Mouse (Mus musculus): Measurements from ENCODE around the gene Tomm20. TPM values are rescaled to one million over a fixed set of nuclear protein-coding genes. Genes with fewer than 3 reads are reported as not detected.
"Not testable (repeated sequence)": the region's sequence is repeated elsewhere in the genome, so short reads cannot be mapped to it uniquely, and the experiment has no call there.

The Tomm20 gene
- total RNA-seq (2021): 100 to 1,000 TPM; 186 to 201 TPM

GRCm38 (mm10) chr8:126945730-126946163 lies at the start of gene Tomm20:
Tomm20 (minus strand) TSS chr8:126945844.
- intact Hi-C loops (cut with DNase I): loop anchor here (2.0 kb wide), 1 partner anchor 25 kb away; the partner anchor contains the start of gene Rbm34
- DNase-seq (ENCODE audit: low spot score in 2 of 2): peak; percentile 97 to 99

- intact Hi-C loops (cut with DNase I): no loop called here
- DNase-seq (ENCODE audit: low spot score in 2 of 2): no peak
Observed at GRCm38 (mm10) chr8:126994506-126994905, 48.9 kb upstream of the Tomm20 start.

DNA sequence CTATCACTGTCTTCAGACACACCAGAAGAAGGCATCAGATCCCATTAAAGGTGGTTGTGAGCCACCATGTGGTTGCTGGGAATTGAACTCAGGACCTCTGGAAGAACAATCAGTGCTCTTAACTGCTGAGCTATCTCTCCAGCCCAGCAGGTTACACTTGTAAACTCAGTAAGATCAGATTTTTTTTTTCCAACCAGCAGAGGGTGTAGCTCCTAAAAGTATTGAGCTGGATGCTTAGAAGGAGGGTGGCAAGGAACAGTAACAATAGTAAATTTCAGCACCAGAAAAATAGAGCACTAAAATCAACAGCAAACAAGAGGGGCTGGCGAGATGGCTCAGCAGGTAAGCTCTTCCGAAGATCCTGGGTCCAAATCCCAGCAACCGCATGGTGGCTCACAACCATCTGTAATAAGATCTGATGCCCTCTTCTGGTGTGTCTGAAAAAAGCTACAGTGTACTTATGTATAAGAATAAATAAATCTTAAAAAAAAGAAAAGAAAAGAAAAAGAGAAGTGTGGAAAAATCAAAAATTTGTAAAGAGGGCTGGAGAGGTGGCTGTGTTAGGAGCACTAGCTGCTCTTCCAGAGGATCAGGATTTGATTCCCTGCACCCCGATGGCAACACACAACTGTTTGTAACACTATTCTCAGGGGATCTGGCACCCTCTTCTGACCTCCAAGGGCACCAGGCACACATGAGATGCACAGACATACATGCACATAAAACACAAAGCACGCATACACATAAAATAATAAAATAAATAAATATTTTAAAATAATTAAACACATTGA lies 43.9 kb upstream of the Tomm20 start:
- intact Hi-C loops (cut with DNase I): loop anchor here (5.0 kb wide), 1 partner anchor 73 kb away; the partner anchor contains the start of gene Pard3
- no peak for DNase-seq (ENCODE audit: low spot score in 2 of 2)

DNA sequence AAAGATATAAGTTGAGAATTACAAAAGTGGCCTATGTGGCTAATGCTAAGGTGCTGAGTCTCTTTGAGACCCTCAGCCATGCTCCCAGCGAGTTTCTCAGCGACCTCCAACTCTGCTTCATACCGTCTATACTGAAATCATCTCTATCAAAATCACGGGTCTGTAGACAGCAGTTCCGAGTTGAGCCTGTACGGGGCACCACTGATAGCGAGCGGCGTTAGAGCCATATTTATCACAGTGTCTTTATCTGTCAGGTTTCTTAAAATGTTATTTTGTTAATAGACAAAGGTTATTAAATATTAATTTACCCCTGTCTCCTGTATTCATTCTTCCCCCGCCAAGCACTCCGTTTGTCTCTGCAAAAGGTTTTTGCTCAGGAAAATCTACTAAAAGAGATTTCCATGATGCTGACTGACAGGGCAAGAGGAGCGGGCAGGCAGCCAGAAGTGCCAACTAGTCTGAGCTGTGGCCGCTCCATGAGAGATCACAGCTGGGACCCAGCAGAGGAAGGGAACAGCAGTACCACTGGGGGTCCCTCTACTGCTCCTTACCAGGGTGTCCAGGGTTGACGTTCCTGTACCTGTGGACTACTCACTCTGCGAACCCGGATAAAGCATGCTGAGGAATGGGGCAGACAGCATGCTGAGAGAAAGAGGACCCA lies 42.8 kb upstream of the Tomm20 start:
- no peak for DNase-seq (ENCODE audit: low spot score in 2 of 2)
- intact Hi-C loops (cut with DNase I): loop anchor here (5.0 kb wide), 1 partner anchor 74 kb away; the partner anchor contains the start of gene Pard3

GRCm38 (mm10) chr8:126986495-126986894 lies 40.9 kb upstream of the Tomm20 start:
- intact Hi-C loops (cut with DNase I): loop anchor here (1.0 to 5.0 kb wide), 3 partner anchors 76 to 192 kb away; partner anchors contain the start of gene Pard3
- DNase-seq (ENCODE audit: low spot score in 2 of 2): peak; percentile 77

GRCm38 (mm10) chr8:126980046-126980445 lies 34.4 kb upstream of the Tomm20 start:
- no peak for DNase-seq (ENCODE audit: low spot score in 2 of 2)
- intact Hi-C loops (cut with DNase I): no loop called here

DNA sequence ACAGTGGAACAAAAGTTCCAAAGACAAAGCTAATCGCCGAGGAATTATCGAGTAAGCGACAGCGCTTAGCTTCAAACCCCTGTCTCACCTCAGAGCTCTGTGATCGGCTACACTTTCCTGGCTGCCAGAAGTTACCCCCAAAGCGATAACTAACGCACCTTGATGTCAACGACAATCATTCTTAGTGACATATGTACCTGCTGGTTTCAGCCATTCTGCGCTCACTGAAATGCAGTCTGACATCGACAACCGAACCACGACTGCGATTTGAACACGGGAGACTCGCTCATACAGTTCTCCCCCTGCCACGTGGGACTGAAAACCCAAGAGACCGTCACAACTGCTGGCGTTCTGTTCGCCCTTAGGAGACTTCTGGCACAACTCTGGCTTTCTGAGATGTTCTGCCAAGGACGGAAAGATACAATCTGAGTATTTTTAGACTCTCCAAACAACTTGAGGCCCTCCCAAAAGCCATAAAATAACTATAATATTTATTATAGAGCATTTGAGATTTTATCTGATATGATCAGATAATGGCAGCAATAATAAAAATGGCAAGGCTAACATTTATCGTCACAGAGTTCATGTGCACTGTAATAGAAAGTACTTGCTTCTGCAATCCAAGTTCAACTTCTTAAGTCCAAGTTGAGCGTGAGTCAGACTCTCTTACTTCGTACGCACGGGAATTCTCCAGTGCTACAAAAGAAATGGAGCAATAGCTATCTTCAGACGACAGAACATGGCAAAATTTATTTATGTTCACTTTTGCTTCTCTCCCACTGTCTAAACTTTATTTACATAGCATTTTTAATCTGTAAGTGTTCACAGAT lies 33.7 kb upstream of the Tomm20 start:
- intact Hi-C loops (cut with DNase I): no loop called here
- DNase-seq (ENCODE audit: low spot score in 2 of 2): no peak

- intact Hi-C loops (cut with DNase I): not testable (repeated sequence)
Observed at GRCm38 (mm10) chr8:126978535-126978934, 32.9 kb upstream of the Tomm20 start.

GRCm38 (mm10) chr8:126978028-126978427 lies 32.4 kb upstream of the Tomm20 start:
- DNase-seq (ENCODE audit: low spot score in 2 of 2): no peak
- intact Hi-C loops (cut with DNase I): no loop called here

More at GRCm38 (mm10) chr8:126978535-126978934, 32.9 kb upstream of the Tomm20 start:
- DNase-seq (ENCODE audit: low spot score in 2 of 2): not testable (repeated sequence)

DNA sequence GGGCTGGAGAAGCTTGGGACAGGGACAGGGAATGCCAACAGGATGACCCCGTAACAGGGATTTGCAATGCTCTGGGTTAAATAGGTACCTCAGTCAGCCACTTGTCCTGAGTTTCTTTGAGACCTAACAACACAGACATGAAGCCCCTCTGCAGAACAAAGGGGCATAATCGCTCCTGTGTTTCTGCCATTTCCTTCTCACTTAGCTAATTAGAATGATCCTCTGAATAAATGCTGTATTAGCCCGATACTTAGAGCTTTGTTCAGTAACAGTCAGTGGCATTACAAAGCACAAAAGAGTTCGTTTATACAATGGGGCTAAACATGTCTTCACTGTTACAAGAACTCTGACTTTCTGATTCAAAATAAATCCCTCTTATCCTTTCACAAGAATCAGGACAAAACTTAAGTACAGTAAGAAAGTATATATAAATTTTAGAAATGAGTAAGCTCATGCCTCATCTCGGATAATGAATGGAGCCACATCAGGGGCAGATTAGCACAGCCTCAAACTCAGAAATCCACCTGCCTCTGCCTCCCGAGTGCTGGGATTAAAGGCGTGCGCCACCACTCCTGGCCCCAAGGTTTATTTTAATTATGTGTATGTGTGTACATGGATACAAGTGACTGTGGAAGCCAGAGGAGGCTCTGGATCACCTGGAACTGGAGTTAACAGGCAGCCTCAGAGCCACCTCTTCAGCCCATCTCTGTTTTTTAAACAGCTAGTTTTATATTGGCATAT lies 31.1 kb upstream of the Tomm20 start:
- intact Hi-C loops (cut with DNase I): no loop called here
- no peak for DNase-seq (ENCODE audit: low spot score in 2 of 2)

DNA sequence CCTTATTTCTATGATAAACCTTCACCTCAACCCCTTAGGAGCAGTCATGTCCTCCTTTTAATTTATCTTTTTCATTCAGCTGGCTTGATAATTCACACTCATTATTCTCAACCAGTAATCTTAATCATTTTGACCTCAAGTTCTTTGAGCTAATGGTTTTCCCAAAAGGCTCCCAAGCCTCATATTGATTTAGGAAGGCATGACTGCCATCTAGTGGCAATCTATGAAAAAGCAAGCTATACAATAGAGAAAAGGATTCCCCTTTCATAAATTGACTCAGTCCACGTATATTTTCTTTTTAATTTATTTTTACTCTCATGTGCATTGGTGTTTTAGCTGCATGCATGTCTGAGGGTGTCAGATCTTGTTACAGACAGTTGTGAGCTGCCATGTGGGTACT lies 30.1 kb upstream of the Tomm20 start:
- intact Hi-C loops (cut with DNase I): no loop called here
- no peak for DNase-seq (ENCODE audit: low spot score in 2 of 2)

DNA sequence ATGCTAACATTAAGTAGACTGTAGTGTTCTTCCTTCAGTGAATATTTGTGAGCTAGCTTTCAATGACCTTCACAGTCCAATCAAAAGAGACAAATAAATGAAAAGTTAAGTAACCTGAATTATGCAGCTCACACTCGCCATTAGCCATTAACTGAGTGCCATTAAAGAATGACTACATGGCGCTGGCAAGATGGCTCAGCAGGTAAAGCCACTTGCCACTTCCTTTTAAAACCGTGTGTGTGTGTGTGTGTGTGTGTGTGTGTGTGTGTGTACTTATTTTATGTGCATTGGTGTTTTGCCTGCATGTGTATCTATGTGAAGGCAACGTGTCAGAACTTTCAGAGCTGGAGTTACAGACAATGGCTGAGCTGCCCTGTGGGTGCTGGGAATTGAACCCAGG lies 28.9 kb upstream of the Tomm20 start:
- DNase-seq (ENCODE audit: low spot score in 2 of 2): no peak
- intact Hi-C loops (cut with DNase I): loop anchor here (5.0 kb wide), 1 partner anchor 42 kb away; no protein-coding TSS in a partner anchor

- no peak for DNase-seq (ENCODE audit: low spot score in 2 of 2)
- intact Hi-C loops (cut with DNase I): loop anchor here (5.0 kb wide), 1 partner anchor 41 kb away; no protein-coding TSS in a partner anchor
Observed at GRCm38 (mm10) chr8:126973686-126974265, 28.1 kb upstream of the Tomm20 start.

- intact Hi-C loops (cut with DNase I): loop anchor here (5.0 kb wide), 1 partner anchor 40 kb away; no protein-coding TSS in a partner anchor
- no peak for DNase-seq (ENCODE audit: low spot score in 2 of 2)
Observed at GRCm38 (mm10) chr8:126972649-126973048, 27.0 kb upstream of the Tomm20 start.

DNA sequence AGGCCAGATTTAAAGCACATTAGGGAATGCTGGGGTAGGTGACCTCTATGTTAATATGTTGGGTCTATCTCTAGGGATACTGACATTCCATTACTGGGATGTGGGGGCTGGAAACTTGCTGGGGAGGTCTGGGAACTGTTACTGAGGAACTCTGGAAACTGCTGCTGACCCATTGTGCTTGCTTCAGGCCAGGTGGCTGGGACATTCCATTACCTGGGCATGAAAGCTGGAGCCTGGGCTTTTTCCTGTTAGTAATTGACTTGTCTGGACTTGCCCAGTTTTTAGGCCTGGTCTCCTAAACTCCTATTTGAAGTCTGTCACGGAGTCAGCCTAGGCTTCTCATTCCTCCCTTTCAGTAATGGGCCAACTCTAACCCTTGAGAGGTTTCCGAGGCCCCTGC lies 26.5 kb upstream of the Tomm20 start:
- intact Hi-C loops (cut with DNase I): loop anchor here (5.0 kb wide), 1 partner anchor 40 kb away; no protein-coding TSS in a partner anchor
- no peak for DNase-seq (ENCODE audit: low spot score in 2 of 2)

DNA sequence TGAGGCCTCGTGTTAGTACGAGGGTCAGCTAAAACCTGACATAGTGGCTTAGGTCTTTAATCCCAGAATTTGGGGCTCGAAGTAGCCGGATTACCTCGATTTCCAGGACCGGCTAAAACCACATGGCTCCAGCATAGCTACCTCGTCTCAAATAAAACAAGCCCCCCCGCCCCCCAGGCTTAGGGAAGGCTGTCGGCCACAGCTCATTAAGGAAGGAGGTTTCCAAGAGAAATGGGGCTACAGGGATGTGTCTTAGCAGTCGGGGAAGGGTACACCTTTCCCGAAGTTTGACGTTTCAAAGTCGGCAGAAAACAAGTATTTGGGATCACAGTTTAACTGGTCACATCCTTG lies 25.6 kb upstream of the Tomm20 start:
- no peak for DNase-seq (ENCODE audit: low spot score in 2 of 2)
- intact Hi-C loops (cut with DNase I): loop anchor here (2.0 to 5.0 kb wide), 2 partner anchors 26 to 39 kb away; partner anchors contain the start of gene Tomm20

DNA sequence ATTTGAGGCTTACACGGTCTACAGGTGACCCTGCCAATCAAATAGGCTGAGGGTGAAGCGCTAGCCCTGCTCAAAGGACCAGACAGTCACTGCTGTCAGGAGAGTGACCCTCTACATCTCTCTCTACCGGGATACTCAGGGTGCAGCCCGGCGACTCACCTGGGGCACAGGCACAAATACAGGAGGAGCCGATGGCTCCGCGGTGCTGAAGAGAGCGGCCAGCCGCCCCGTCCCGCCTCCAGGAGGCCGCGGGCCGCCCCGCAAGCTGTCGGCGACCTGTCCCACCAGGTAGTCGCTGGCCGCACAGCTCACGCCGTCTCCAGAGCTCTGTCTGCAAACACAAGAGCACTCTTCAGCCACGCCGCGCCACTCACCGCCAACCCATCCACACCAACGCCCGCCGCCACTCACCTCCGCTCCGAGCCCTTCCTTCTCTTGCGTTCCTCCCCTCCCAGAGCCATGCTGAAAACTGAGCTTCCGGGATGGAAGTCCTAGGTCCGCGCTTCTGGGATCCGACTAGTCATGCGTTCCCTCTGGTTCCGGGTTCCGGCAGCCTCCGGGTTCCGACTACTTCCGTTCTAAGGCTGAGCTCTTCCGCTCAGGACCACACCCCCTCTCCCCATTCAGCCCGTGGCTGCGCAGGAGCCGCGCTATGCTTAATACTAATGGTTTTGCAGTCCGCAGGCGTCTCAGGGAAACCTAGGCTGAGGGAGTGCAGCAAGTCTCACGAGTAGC lies 25.1 kb upstream of the Tomm20 start, which contains the start of gene Rbm34:
Gene Rbm34, minus strand, starts transcription at position 493 of the 735 bp plus-strand sequence.
- intact Hi-C loops (cut with DNase I): loop anchor here (2.0 to 5.0 kb wide), 2 partner anchors 26 to 38 kb away; partner anchors contain the start of gene Tomm20
- DNase-seq (ENCODE audit: low spot score in 2 of 2): peak; percentile 92 to 94

DNA sequence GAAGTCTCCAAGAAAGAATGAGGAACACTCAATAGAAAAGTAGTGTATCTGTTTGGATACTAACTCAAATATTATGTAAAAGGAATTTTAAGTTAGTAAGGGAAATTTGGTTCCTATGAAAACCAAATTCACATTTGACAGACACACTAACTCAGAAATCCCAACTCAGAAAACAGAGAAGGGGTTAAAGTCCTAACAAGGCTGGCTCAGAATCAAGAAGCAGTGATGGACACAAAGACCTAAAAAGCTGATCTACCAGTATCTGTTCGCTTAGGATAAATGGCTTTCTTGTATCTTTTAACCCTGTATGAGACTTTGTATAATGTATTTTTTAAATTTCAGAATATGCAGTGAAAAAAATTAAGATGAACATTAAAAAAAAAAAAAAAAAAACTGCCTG lies 23.9 kb upstream of the Tomm20 start:
- no peak for DNase-seq (ENCODE audit: low spot score in 2 of 2)
- intact Hi-C loops (cut with DNase I): no loop called here

Measured in left cerebral cortex, postnatal 36 days (tissue).